In the genomic region with DNA sequence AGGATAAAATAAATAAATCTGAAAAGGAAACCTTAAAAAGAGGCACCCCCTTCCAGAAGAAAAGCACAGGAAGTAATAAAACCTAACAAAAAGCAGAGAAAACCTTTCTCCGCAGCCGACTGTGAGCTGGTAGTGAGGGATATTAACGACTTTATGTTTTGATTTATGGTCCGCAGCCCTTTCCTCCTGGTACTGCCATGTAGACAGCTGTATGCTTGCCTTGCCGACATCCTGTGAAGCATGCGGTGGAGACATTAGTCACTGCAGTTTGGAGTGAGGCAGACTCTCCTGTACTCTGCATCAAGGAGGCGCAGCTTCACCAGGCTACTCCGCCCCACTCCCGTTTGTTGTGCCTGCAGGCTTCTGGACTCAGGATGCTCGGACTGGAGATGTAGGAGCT, we compare ENCODE assay signal across 28 mouse cellular contexts. TPM values are rescaled to one million over a fixed set of nuclear protein-coding genes. Genes with fewer than 3 reads are reported as not detected.
"Had no signal": no experiment of that assay in that cellular context is flagged by ENCODE, and none has a peak within 500 bp of the region (broad histone marks: within the 10 kb centered on the region; RNA-seq: fewer than 3 reads in every experiment).

No protein-coding gene starts in this region.

- H3K4me1 ChIP-seq: lung, embryonic 15.5 days; megakaryocyte, embryonic 14.5 days; midbrain, embryonic 10.5 days; midbrain, embryonic 12.5 days; neural tube, embryonic 13.5 days; neural tube, embryonic 15.5 days had no signal

- H3K4me3 ChIP-seq: lung, embryonic 15.5 days; megakaryocyte, embryonic 14.5 days; midbrain, embryonic 10.5 days; midbrain, embryonic 12.5 days; myocyte; neural tube, embryonic 13.5 days; neural tube, embryonic 15.5 days had no signal

- H3K4me2 ChIP-seq: lung, embryonic 15.5 days; midbrain, embryonic 12.5 days; neural tube, embryonic 13.5 days; neural tube, embryonic 15.5 days had no signal

- ATAC-seq: lung, postnatal 0 days; midbrain, embryonic 16.5 days had no signal

- H3K9ac ChIP-seq: lung, embryonic 15.5 days; midbrain, embryonic 12.5 days; neural tube, embryonic 13.5 days; neural tube, embryonic 15.5 days had no signal

- H3K36me3 ChIP-seq: lung, embryonic 15.5 days; midbrain, embryonic 10.5 days; midbrain, embryonic 12.5 days; neural tube, embryonic 13.5 days; neural tube, embryonic 15.5 days had no signal

- DNase-seq: lung, adult 2 months; lung, postnatal 14 days; lung, postnatal 36 days; midbrain, embryonic 14.5 days; retina, postnatal 1 day; right cerebral cortex, adult 18-20 months; right cerebral cortex, postnatal 25 days; right cerebral cortex, postnatal 4 days; spleen, adult 18-20 months; thymus, adult 18-20 months; thymus, postnatal 25 days; thymus, postnatal 4 days had no signal

- H3K9me3 ChIP-seq: lung, embryonic 15.5 days; megakaryocyte, embryonic 14.5 days; midbrain, embryonic 10.5 days; midbrain, embryonic 12.5 days; neural tube, embryonic 13.5 days; neural tube, embryonic 15.5 days had no signal

- H3K27ac ChIP-seq: lung, embryonic 15.5 days; macrophage; midbrain, embryonic 10.5 days; midbrain, embryonic 12.5 days; neural tube, embryonic 13.5 days; neural tube, embryonic 15.5 days had no signal

- H3K27me3 ChIP-seq: lung, embryonic 15.5 days; midbrain, embryonic 12.5 days; neural tube, embryonic 13.5 days; neural tube, embryonic 15.5 days had no signal

RNA-seq across cellular contexts. Expression of gene Gm4894, which starts 25.8 kb away (rescaled TPM):
- total RNA-seq: megakaryocyte progenitor cell, adult 5-6 weeks had no signal
- polyA plus RNA-seq: lung, adult 2 months; lung, embryonic 15.5 days; lung, postnatal 0 days; macrophage; midbrain, embryonic 10.5 days; midbrain, embryonic 12.5 days; midbrain, embryonic 14.5 days; midbrain, embryonic 16.5 days; myocyte; neural tube, embryonic 11.5 days; neural tube, embryonic 13.5 days; neural tube, embryonic 15.5 days; small intestine, adult 2 months; stomach, embryonic 14.5 days; stomach, embryonic 16.5 days; urinary bladder, adult 2 months had no signal
